Mouse (Mus musculus) heart, embryonic 13.5 days (tissue): ENCODE measurements around the gene Cisd1. TPM values are rescaled to one million over a fixed set of nuclear protein-coding genes. Genes with fewer than 3 reads are reported as not detected.
"Not testable (repeated sequence)": the region's sequence is repeated elsewhere in the genome, so short reads cannot be mapped to it uniquely, and the experiment has no call there.

Experiments
- ATAC-seq: fragments of 200-750 bp; cut with Nextera tagmentation; 2 replicates; pipeline ENCODE4 v1.8.0; 2017; ENCODE audit warnings: moderate TSS enrichment; ENCODE audit not compliant: insufficient number of reproducible peaks, low FRiP score, low TSS enrichment; ENCODE audit errors: extremely low read depth
- H3K27ac ChIP-seq: fragments of 300-500 bp; sonication (generic); replicated peaks from 2 replicates; pipeline ENCODE4 v1.5.1; 2015; ENCODE audit warnings: moderate library complexity, mild to moderate bottlenecking, inconsistent platforms
- H3K27me3 ChIP-seq: fragments of 300-500 bp; sonication (generic); replicated peaks from 2 replicates; pipeline ENCODE4 v1.6.1; 2015; ENCODE audit warnings: mild to moderate bottlenecking, inconsistent platforms
- H3K36me3 ChIP-seq: fragments of 300-500 bp; sonication (generic); 2 replicates; pipeline ENCODE4 v1.6.1; 2015; ENCODE audit warnings: mild to moderate bottlenecking, inconsistent platforms
- H3K4me1 ChIP-seq: fragments of 300-500 bp; sonication (generic); 2 replicates; pipeline ENCODE4 v1.6.1; 2015; ENCODE audit warnings: inconsistent platforms
- H3K4me2 ChIP-seq: fragments of 300-500 bp; sonication (generic); 2 replicates; pipeline ENCODE4 v1.6.1; 2015; ENCODE audit warnings: inconsistent platforms, mild to moderate bottlenecking, moderate library complexity
- H3K4me3 ChIP-seq: fragments of 300-500 bp; sonication (generic); 2 replicates; pipeline ENCODE4 v1.5.1; 2015; ENCODE audit warnings: moderate library complexity, mild to moderate bottlenecking, inconsistent platforms
- H3K9ac ChIP-seq: fragments of 300-500 bp; sonication (generic); 2 replicates; pipeline ENCODE4 v1.6.1; 2015; ENCODE audit warnings: inconsistent platforms, mild to moderate bottlenecking, moderate library complexity
- H3K9me3 ChIP-seq: fragments of 300-500 bp; sonication (generic); 2 replicates; pipeline ENCODE4 v1.6.1; 2016; ENCODE audit warnings: inconsistent platforms
- WGBS: fragments of 180-500 bp; shearing (Covaris S2); methylation state at CpG from one replicate; pipeline ENCODE4 v1.1.7; 2015; ENCODE audit warnings: mixed read lengths; 5-methylcytosine and 5-hydroxymethylcytosine counted together
- polyA plus RNA-seq: library from polyadenylated mRNA; unstranded; fragments of >200 nt; fragmentation: Nextera tagmentation; extraction: Ambion mirVana; gene quantifications from 2 replicates; pipeline ENCODE4 v1.2.1, GENCODE M21; 2015

The Cisd1 gene
- polyA plus RNA-seq, result 162 and 186 TPM in 2 replicates

DNA sequence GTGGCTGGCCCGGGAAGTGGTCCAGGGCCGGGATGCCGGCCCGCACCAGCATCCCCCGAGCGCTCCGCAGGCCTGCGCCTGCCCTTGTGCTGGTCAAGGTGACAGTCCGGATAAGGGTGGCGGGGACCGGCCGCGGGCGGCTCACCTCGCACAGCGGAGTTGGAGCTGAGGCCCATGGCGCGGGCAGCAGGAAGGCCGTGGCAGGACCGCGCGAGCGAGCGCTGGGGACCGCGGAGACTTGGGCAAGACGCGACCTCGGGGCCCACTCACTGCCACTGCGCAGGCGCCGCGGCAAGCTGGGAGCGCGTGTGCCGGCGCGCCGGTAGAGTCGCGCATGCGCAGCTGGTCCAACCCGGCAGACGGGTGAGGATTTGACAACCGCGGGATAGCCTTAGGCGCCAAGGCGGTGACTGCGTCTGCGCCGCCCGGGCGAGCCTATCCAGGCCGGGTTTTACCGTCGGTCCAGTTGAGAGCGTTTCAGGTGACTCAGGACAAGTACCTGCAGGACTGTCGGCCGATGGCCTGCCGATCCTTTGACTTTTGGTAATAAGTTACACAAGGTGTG lies at the start of gene Cisd1:
Gene Cisd1, minus strand, starts transcription at position 376 of the 565 bp plus-strand sequence.
- H3K9me3 ChIP-seq, result no peaks in the 10 kb centered on the region
- under 1% methylated on average over 59 of the region's 60 CpGs for WGBS
- H3K27me3 ChIP-seq, result no peaks in the 10 kb centered on the region

DNA sequence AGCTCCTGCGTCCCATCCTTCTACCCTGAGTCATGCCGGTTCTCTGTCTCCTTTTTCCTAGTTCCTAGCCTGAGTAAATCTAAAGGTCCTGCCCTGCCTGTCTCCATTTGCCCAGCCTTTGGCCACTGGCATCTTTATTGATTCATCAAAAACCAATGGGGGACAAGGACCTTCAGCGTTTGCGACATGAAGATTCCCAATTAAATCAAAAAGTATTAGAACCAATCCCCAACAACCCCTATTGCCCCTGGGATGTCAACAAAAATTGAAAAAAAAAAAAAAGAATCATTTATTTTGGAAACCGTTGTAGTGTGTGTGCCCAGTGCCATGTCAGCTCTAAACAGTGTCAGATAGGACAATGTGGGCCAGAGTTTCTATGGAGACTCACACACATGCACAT lies 44.6 kb upstream of the Cisd1 start:
- H3K4me2 ChIP-seq, result no peak overlapping the region
- no peaks in the 10 kb centered on the region for H3K27me3 ChIP-seq
- no peaks in the 10 kb centered on the region for H3K4me1 ChIP-seq
- peaks cover 11% of the 10 kb centered on the region; the same call in 1 of the 2 replicates for H3K9me3 ChIP-seq
- H3K4me3 ChIP-seq, result no peak overlapping the region
- no peak overlapping the region for H3K9ac ChIP-seq
- H3K27ac ChIP-seq, result no peak overlapping the region
- ATAC-seq, result no peak
- WGBS, result 83% methylated on average over 5 of the region's 5 CpGs
- no peaks in the 10 kb centered on the region for H3K36me3 ChIP-seq

More for the DNA sequence above, at the start of gene Cisd1:
- Histone ChIP-seq H3K4me2 (peak within 1 kb of the TSS; percentile 88), H3K4me3 (peak within 1 kb of the TSS; percentile 70), H3K4me1 (peaks cover 38% of the 10 kb centered on the region), H3K27ac (peak within 1 kb of the TSS; percentile 77), H3K9ac (peak within 1 kb of the TSS; percentile 84), H3K36me3 (no peaks in the 10 kb centered on the region)
- peak; percentile 73 for ATAC-seq

DNA sequence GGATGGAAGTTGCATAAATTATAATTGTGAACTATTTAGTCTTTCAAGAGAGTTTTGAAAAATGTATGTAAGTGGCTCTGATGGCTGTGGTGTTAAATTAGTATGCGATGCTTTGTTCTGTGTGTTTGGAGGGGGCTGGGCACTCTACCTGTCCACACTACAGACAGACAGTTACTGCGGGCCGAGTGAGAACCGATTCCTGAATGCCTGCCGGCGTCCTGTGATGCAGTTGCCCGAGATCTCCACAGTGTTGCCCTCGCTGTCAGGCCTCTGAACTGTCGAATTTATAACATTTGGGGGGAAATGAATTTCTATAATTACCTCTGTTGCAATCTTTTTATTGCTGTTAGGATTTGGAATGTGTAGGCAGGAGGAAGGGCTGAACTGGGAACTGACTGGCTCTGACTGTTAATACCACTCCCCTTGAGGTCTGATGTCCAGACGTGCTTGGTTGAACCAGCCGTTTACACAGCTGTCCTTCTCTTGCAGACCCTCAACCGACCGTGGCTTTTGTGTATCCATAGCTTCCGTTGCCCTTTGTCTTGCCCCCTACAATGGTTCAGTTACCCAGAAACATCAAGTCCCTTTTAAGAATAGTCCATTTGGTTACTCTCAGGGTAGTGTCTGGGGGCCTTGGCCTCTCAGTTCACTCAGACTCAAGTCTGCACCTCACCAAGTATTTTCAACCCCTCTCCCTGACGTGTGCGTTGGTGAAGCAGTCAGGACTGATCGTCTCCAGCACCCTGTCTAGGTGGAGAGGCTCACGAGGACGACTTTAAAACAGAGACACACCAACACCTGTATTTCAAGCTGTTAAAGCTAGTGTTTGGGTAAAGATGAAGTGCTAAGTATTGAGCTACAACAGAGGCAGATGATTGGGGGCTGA lies 39.6 kb upstream of the Cisd1 start:
- Histone ChIP-seq H3K27ac (no peak overlapping the region), H3K4me3 (no peak overlapping the region), H3K4me1 (no peaks in the 10 kb centered on the region), H3K9ac (no peak overlapping the region), H3K27me3 (no peaks in the 10 kb centered on the region), H3K36me3 (peaks cover 23% of the 10 kb centered on the region), H3K4me2 (no peak overlapping the region), H3K9me3 (no peaks in the 10 kb centered on the region)
- WGBS, result 74% methylated on average over 19 of the region's 19 CpGs
- ATAC-seq, result no peak

DNA sequence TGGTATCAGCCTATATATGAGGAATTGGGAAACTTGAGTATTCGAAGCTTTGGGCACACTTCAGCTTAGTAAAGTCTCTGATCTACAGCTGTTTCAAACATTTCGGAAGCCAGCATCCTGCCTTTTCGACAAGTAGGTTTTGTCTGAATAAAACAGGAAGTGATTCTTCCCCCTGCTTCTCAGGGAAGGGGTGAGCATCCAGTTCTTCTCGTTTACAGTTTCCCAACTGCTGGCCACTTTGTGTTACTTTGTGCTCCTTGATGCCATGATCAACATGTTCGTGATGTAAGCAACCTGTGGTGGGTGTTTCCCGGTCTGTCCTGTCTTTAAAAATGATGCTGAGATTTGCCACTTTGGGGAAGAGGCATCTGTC lies 38.8 kb upstream of the Cisd1 start:
- not testable (repeated sequence) for H3K27me3 ChIP-seq, H3K9me3 ChIP-seq, H3K4me1 ChIP-seq, ATAC-seq, H3K4me2 ChIP-seq, H3K27ac ChIP-seq, H3K4me3 ChIP-seq, H3K9ac ChIP-seq
- WGBS, result 71% methylated on average over 6 of the region's 6 CpGs
- peaks cover 32% of the 10 kb centered on the region for H3K36me3 ChIP-seq

DNA sequence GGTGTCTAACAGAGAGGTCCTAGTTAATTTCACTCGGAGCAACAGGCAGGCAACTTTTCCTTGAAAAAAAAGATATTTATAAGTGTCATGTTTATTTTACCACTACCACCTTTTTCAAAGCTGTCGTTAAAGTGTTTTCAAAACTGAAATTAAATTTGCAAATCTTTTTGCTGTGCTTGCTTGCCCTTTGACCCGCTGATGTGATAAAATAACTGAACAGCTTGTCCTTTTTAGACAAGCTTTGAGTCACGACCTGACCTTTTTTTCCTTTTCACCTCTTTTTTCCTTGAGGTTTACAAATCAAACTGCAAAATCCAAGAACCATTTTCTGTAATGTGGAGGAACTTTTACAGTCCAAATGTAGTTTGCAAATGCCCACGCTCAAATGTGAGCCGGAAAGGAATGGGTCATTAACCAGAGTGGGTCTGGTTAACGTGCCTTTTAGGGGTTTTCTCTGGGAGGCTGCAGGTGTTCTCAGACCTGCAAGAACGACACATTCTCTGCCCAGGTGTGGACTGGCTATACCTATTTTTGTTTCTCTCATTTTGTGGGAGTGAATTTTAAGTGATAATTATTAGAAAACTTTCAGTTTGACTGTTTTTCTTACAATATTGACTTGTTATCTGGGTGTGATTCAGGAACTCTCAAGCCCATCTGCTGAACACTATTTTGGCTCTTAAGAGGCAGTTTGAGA lies 38.3 kb upstream of the Cisd1 start:
- Histone ChIP-seq H3K36me3 (peaks cover 36% of the 10 kb centered on the region), H3K9ac (no peak overlapping the region), H3K4me1 (no peaks in the 10 kb centered on the region), H3K27ac (no peak overlapping the region), H3K4me3 (no peak overlapping the region), H3K4me2 (no peak overlapping the region), H3K27me3 (no peaks in the 10 kb centered on the region), H3K9me3 (no peaks in the 10 kb centered on the region)
- no peak for ATAC-seq
- 77% methylated on average over 8 of the region's 8 CpGs for WGBS

DNA sequence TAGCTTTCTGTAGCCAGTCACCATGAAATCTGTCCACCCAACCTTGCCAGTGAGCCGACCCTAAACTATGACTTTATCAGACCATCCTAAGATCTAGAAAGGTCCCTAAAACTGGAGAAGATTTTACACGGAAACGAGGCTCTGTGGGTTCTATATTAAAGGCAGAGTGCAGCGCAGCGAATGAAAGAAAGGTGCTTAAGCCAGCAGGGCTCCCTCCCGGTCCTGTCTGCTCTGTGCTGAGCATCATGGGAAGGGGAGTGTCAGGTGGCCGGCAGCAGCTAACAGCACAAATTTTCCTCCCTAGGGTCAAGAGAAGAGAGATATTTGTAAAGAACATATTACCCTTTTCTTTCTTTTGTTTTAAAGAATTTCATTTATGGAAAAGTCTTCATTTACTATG lies 37.4 kb upstream of the Cisd1 start:
- Histone ChIP-seq H3K9me3 (no peaks in the 10 kb centered on the region), H3K27me3 (no peaks in the 10 kb centered on the region), H3K4me3 (no peak overlapping the region), H3K36me3 (peaks cover 40% of the 10 kb centered on the region), H3K4me1 (no peaks in the 10 kb centered on the region), H3K27ac (no peak overlapping the region), H3K4me2 (no peak overlapping the region), H3K9ac (no peak overlapping the region)
- 75% methylated on average over 7 of the region's 7 CpGs for WGBS
- no peak for ATAC-seq

DNA sequence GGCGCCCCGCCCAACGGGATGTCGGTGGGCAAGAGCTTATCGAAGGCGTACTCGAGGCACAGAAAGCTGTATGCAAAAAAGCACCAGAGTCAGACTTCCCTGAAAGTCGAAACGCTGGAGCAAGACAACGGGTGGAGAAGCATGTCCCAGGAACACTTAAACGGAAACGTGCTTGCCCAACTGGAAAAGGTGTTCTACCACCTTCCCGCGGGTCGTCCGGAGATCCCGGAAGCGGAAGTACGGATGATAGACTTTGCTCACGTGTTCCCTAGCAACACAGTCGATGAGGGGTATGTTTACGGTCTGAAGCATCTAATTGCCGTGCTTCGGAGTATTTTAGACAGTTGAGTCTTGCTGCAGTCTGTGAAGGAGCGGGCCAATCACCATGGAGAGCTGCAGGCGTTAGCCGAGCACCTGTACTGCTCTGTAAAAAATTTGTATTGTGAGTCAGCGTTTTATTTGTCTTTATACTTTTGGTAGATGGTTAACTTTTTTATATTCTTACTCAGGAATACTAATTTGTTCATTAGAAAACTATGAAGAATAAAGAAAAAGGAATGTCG lies 36.8 kb upstream of the Cisd1 start:
- no peaks in the 10 kb centered on the region for H3K27me3 ChIP-seq
- no peaks in the 10 kb centered on the region for H3K4me1 ChIP-seq
- peaks cover 46% of the 10 kb centered on the region for H3K36me3 ChIP-seq
- ATAC-seq, result no peak
- no peak overlapping the region for H3K4me2 ChIP-seq
- H3K9ac ChIP-seq, result no peak overlapping the region
- H3K27ac ChIP-seq, result no peak overlapping the region
- H3K4me3 ChIP-seq, result no peak overlapping the region
- 87% methylated on average over 29 of the region's 29 CpGs for WGBS
- H3K9me3 ChIP-seq, result no peaks in the 10 kb centered on the region

DNA sequence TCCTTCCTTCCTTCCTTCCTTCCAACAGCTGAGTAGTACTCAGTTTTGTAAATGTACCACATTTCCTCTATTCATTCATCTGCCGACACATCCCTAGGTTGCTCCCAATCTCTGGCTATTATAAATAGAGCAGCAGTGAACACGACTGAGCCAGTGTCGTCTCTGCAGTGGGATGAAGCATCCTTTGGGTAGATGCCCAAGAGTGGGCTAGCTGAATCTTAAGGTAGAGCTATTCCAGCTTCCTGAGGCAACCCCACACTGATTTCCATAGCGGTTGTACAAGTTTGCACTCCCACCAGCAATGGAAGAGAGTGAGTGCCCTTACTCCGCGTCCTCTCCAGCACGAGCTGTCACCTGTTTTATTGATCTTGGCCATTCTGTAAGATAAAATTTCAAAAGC lies 35.7 kb upstream of the Cisd1 start:
- H3K27me3 ChIP-seq, result no peaks in the 10 kb centered on the region
- ATAC-seq, result no peak
- H3K9ac ChIP-seq, result no peak overlapping the region
- H3K27ac ChIP-seq, result no peak overlapping the region
- H3K4me2 ChIP-seq, result no peak overlapping the region
- H3K4me3 ChIP-seq, result no peak overlapping the region
- H3K36me3 ChIP-seq, result peaks cover 50% of the 10 kb centered on the region
- WGBS, result 85% methylated on average over 7 of the region's 7 CpGs
- no peaks in the 10 kb centered on the region for H3K9me3 ChIP-seq
- H3K4me1 ChIP-seq, result no peaks in the 10 kb centered on the region

DNA sequence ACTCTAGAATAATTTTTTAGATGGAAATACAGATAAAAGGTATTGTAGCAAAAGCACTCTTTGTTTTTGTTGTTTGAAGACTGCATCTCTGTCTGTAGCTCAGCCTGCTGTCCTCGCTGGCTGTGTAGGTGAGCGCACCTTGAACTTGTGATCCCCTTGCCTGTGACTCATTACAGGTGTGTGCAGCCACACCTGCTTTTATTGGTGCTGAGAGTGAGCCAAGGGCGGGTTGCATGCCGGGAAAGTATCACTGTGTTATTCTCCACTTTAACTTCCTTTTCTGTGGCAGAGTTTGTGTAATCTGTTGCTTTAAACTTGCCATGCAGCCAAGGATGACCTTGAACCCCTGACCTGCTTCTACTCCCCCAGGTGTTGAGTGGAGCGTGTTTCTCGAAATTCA lies 31.3 kb upstream of the Cisd1 start:
- Histone ChIP-seq H3K27ac (no peak overlapping the region), H3K9ac (no peak overlapping the region), H3K27me3 (no peaks in the 10 kb centered on the region), H3K9me3 (no peaks in the 10 kb centered on the region), H3K4me3 (no peak overlapping the region), H3K4me1 (no peaks in the 10 kb centered on the region), H3K36me3 (peaks cover 57% of the 10 kb centered on the region), H3K4me2 (no peak overlapping the region)
- WGBS, result 82% methylated on average over 6 of the region's 6 CpGs
- no peak for ATAC-seq

DNA sequence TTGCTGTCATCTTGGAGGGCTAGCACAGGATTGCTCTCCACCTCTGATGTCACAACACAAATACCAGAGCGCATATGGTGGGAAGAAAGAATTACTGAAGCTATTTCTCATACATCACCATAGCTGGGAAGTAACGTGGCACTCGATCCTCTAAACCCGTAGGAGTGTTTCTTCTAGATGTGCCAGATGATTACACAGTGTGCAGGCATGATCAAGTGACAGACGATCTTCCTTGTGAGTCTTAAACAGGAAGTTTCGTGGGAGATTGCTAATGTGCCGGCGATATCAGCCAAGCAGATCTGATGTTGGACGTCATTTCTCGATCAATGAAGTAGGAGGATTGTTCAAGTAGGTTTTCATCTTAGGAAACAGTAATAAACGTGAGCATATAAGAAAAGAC lies 29.0 kb upstream of the Cisd1 start:
- H3K4me3 ChIP-seq, result no peak overlapping the region
- no peak for ATAC-seq
- H3K4me1 ChIP-seq, result no peaks in the 10 kb centered on the region
- H3K36me3 ChIP-seq, result peaks cover 43% of the 10 kb centered on the region
- no peaks in the 10 kb centered on the region for H3K27me3 ChIP-seq
- WGBS, result 86% methylated on average over 11 of the region's 11 CpGs
- H3K9ac ChIP-seq, result no peak overlapping the region
- H3K27ac ChIP-seq, result no peak overlapping the region
- H3K4me2 ChIP-seq, result no peak overlapping the region
- no peaks in the 10 kb centered on the region for H3K9me3 ChIP-seq

DNA sequence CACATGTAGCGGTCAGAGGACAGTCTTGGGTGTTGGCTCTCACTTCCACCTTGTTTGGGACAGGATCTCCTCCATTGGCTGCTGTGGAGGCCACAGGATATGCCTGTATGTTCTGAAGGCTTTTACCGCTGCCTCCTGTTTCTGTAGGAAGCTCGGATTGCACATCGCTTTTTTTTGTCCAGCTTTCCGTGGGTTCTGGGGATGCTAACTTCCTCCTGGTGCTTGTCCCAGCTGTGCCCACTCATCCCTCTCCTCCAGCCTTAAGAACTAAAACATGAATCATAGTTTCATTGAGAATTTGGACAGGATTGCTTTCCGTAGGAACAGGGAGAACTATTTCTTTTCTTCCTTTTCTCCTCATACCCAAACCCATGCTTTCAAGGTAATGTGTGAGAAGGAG lies 27.1 kb upstream of the Cisd1 start:
- 85% methylated on average over 6 of the region's 6 CpGs for WGBS
- Histone ChIP-seq H3K27me3 (no peaks in the 10 kb centered on the region), H3K4me1 (no peaks in the 10 kb centered on the region), H3K4me2 (no peak overlapping the region), H3K36me3 (peaks cover 38% of the 10 kb centered on the region), H3K4me3 (no peak overlapping the region), H3K9ac (no peak overlapping the region), H3K27ac (no peak overlapping the region), H3K9me3 (no peaks in the 10 kb centered on the region)
- ATAC-seq, result no peak
